Mouse (Mus musculus) liver, embryonic 14.5 days (tissue): ENCODE data around the gene Ccdc3.

Experiments
- CTCF ChIP-seq: IDR thresholded peaks from 2 replicates; pipeline ENCODE4 v1.5.1; 2016; ENCODE audit warnings: antibody characterized with exemption, low read depth, control low read depth
- EP300 ChIP-seq: IDR thresholded peaks from 2 replicates; pipeline ENCODE4 v1.6.1; 2016; ENCODE audit warnings: antibody characterized with exemption, low read depth

DNA sequence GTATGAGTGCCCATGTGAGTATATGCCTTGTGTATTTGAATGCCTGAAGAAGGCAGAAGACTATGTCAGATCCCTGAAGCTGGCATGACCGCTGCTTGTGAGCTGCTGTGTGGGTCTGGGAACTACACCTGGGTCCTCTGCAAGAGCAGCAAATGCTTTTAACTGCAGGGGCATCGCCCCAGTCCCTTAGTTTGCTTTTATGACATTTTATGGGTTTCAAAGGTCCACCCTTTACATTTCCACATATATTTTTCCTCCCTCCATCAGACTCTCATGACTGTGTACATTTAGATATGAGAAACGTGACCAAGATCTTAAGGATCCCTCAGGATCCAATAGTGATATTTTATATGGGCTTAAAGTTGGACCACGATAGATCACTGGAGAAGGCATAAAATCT is 55.5 kb downstream of the Ccdc3 start:
- TF ChIP-seq CTCF = no peak
- TF ChIP-seq EP300 = no peak
